Mouse (Mus musculus): ENCODE data around the gene Dazap2. TPM values are rescaled to one million over a fixed set of nuclear protein-coding genes. Genes with fewer than 3 reads are reported as not detected.
A peak's percentile ranks its signal among the peaks of the same experiment; 100 is the strongest.

The Dazap2 gene
- polyA plus RNA-seq, 1 experiment = 121 TPM

DNA sequence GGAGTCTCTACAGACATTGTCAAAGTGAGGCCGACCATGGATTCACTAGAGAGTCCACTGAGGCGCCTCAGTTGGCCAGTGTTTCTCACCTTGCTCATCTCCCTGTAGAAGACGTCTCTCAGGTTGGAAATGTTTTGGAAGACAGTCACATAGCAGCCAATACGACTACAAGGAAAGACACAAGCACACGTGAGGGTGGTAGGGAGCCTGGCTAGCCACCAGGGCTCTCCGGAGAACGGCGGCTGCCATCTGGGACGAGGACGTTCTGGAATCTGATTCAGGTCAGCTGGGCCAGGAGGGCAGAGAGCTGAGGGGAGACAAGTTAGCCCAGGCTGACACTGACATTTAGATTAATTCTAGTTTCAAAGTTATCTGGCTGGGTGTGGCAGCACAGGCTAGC, 35.0 kb downstream of the Dazap2 start:
- TF ChIP-seq POLR2A (IDR thresholded peaks at IDR 0.05; ENCODE audit: borderline replicate concordance, control insufficient read depth, low read depth, low read length) (no peak), CTCF (IDR thresholded peaks at IDR 0.05; ENCODE audit: control insufficient read depth, insufficient read depth, low read length) (no peak)
- H3K27ac ChIP-seq (ENCODE audit: control insufficient read depth, insufficient read depth, low read depth, low read length, poor library complexity) = no peak overlapping the region
- H3K4me1 ChIP-seq (ENCODE audit: control insufficient read depth, insufficient read depth, low read length) = no peaks in the 10 kb centered on the region
- H3K4me3 ChIP-seq (replicated peaks; ENCODE audit: control insufficient read depth, low read depth, low read length) = no peak overlapping the region
- 90% methylated on average over 10 of the region's 10 CpGs for WGBS

DNA sequence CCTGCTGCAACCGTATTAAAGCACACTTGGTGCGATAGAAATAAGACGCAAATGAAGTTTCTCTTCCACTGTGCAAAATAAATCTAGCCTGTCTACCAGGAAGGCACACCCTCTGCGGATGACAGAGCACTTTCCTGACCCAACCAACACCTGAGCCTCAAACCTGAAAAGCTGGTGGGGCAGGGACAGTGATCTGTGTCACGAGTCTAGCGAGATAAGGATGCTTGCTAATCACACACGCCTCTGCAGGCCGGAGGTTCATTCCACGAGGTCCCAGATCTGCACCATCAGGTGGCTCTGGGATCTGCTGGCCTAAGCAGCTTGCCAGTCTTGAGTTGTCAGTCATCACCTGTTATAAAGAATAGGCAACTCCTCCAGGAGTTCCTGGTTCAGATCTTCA, 36.5 kb downstream of the Dazap2 start:
- TF ChIP-seq CTCF (IDR thresholded peaks at IDR 0.05; ENCODE audit: control insufficient read depth, insufficient read depth, low read length) = no peak
- no peak for TF ChIP-seq POLR2A (IDR thresholded peaks at IDR 0.05; ENCODE audit: borderline replicate concordance, control insufficient read depth, low read depth, low read length)
- H3K4me3 ChIP-seq (replicated peaks; ENCODE audit: control insufficient read depth, low read depth, low read length) = no peak overlapping the region
- 68% methylated on average over 9 of the region's 9 CpGs for WGBS
- H3K4me1 ChIP-seq (ENCODE audit: control insufficient read depth, insufficient read depth, low read length) = no peaks in the 10 kb centered on the region
- no peak overlapping the region for H3K27ac ChIP-seq (ENCODE audit: control insufficient read depth, insufficient read depth, low read depth, low read length, poor library complexity)

DNA sequence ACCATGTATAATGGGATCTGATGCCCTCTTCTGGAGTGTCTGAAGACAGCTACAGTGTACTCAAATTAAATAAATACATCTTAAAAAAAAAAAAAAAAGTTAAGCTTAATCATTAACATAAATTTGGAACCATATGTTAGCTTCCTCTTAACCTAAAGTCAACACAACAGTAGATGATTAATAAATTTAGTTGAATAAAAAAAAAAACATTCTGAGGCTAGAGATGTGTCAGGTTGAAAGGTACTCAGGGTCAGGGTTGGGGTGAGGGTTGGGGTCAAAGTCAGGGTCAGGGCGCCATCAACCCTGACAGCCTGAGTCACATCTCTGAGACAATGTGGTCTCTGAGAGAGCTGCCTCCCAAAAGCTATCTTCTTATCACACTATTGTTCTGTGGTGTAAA, 39.1 kb downstream of the Dazap2 start:
- Histone ChIP-seq H3K27ac (ENCODE audit: control insufficient read depth, insufficient read depth, low read depth, low read length, poor library complexity) (no peak overlapping the region), H3K4me1 (ENCODE audit: control insufficient read depth, insufficient read depth, low read length) (no peaks in the 10 kb centered on the region), H3K4me3 (replicated peaks; ENCODE audit: control insufficient read depth, low read depth, low read length) (no peak overlapping the region)
- 86% methylated on average over 1 of the region's 1 CpGs for WGBS
- TF ChIP-seq POLR2A (IDR thresholded peaks at IDR 0.05; ENCODE audit: borderline replicate concordance, control insufficient read depth, low read depth, low read length) = no peak
- no peak for TF ChIP-seq CTCF (IDR thresholded peaks at IDR 0.05; ENCODE audit: control insufficient read depth, insufficient read depth, low read length)

DNA sequence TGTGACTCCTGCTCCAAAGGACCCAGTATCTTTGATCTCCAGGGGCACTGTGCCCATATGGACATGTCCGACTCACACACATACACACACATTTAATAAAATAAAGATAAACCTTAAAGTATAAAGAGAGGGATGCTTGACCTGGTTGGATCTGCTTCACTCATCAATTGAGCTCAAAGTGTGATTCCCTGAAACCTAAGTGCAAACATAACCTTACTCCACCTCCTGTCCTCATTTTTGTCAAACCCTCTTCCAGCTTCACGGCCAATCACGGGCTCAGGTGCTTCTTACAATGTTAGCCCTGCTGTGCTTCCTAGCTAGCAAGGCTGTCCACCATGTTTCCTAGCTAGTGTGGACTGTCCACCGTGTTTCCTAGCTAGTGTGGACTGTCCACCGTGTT, 40.1 kb downstream of the Dazap2 start:
- 83% methylated on average over 5 of the region's 5 CpGs for WGBS
- Histone ChIP-seq H3K4me3 (replicated peaks; ENCODE audit: control insufficient read depth, low read depth, low read length) (no peak overlapping the region), H3K4me1 (ENCODE audit: control insufficient read depth, insufficient read depth, low read length) (no peaks in the 10 kb centered on the region), H3K27ac (ENCODE audit: control insufficient read depth, insufficient read depth, low read depth, low read length, poor library complexity) (no peak overlapping the region)
- TF ChIP-seq POLR2A (IDR thresholded peaks at IDR 0.05; ENCODE audit: borderline replicate concordance, control insufficient read depth, low read depth, low read length) (no peak), CTCF (IDR thresholded peaks at IDR 0.05; ENCODE audit: control insufficient read depth, insufficient read depth, low read length) (no peak)

DNA sequence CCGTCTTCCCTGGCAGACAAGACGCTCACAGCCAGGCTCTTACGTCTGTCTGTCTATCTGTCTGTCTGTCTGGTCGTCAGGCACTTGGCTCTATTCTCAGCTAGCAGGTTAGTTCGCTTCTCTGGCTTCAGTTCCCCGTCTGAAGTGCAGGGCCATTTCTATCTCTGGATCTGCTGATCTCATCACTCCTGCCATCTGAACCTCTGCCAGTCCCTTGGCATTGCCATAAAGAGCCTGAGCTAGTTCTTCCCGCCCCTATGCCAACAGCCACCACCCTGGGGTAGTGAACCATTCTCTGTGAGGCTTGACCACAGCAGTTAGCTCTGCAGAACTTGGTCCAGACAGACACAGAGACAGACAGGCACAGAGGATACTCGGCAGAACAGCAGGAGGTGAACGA, 45.2 kb downstream of the Dazap2 start:
- Histone ChIP-seq H3K4me1 (ENCODE audit: control insufficient read depth, insufficient read depth, low read length) (peaks cover 5% of the 10 kb centered on the region; the same call in 1 of the 2 replicates), H3K4me3 (replicated peaks; ENCODE audit: control insufficient read depth, low read depth, low read length) (no peak overlapping the region), H3K27ac (ENCODE audit: control insufficient read depth, insufficient read depth, low read depth, low read length, poor library complexity) (no peak overlapping the region)
- WGBS = 66% methylated on average over 9 of the region's 9 CpGs
- TF ChIP-seq CTCF (IDR thresholded peaks at IDR 0.05; ENCODE audit: control insufficient read depth, insufficient read depth, low read length) (no peak), POLR2A (IDR thresholded peaks at IDR 0.05; ENCODE audit: borderline replicate concordance, control insufficient read depth, low read depth, low read length) (no peak)

DNA sequence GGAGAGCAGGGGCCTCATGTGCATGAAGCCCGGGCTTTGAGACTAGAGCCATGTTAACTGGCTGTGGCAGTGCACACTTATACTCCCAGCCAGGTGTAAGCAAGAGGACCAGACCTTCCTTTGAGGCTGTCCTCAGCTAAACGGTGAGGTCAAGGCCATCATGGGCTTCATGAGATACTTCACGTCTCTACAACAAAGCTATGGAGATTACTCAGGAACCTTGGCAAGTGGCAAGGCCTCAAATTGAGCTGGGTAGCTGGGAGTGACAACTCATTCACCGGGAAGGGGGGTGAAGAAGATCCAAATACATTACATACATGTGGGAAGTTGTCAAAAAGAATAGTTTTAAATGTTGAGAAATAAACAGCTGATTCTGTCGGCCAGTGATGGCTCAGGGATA, 45.7 kb downstream of the Dazap2 start:
- H3K27ac ChIP-seq (ENCODE audit: control insufficient read depth, insufficient read depth, low read depth, low read length, poor library complexity) = no peak overlapping the region
- TF ChIP-seq POLR2A (IDR thresholded peaks at IDR 0.05; ENCODE audit: borderline replicate concordance, control insufficient read depth, low read depth, low read length) (no peak), CTCF (IDR thresholded peaks at IDR 0.05; ENCODE audit: control insufficient read depth, insufficient read depth, low read length) (no peak)
- WGBS = 80% methylated on average over 5 of the region's 5 CpGs
- H3K4me3 ChIP-seq (replicated peaks; ENCODE audit: control insufficient read depth, low read depth, low read length) = no peak overlapping the region
- H3K4me1 ChIP-seq (ENCODE audit: control insufficient read depth, insufficient read depth, low read length) = peaks cover 5% of the 10 kb centered on the region; the same call in 1 of the 2 replicates

DNA sequence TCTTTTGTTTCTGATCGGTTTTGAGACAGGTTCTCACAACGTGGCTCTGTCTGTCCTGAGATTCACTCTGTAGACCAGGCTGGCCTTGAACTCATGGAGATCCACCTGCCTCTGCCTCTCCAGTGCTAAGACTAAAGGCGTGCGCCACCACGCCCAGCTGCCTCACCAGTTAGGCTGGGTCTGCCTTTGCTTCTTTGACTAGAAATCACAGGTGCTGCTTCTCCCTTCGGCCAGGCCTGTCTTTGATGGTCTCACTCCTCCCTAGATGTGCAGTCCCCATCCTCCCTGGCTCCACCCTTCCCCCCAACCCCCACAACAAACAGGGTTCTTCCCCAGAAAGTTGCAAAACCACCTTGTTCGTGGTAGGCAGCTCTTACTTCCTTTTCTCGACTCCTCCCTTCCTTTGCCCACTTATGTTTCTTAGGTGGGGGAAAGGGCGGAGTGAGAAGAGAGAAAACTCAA, 49.7 kb downstream of the Dazap2 start:
- H3K4me1 ChIP-seq (ENCODE audit: control insufficient read depth, insufficient read depth, low read length) = peaks cover 8% of the 10 kb centered on the region; the same call in 1 of the 2 replicates
- H3K27ac ChIP-seq (ENCODE audit: control insufficient read depth, insufficient read depth, low read depth, low read length, poor library complexity) = peak overlapping the region; percentile 85
- TF ChIP-seq CTCF (IDR thresholded peaks at IDR 0.05; ENCODE audit: control insufficient read depth, insufficient read depth, low read length) (no peak), POLR2A (IDR thresholded peaks at IDR 0.05; ENCODE audit: borderline replicate concordance, control insufficient read depth, low read depth, low read length) (no peak)

DNA sequence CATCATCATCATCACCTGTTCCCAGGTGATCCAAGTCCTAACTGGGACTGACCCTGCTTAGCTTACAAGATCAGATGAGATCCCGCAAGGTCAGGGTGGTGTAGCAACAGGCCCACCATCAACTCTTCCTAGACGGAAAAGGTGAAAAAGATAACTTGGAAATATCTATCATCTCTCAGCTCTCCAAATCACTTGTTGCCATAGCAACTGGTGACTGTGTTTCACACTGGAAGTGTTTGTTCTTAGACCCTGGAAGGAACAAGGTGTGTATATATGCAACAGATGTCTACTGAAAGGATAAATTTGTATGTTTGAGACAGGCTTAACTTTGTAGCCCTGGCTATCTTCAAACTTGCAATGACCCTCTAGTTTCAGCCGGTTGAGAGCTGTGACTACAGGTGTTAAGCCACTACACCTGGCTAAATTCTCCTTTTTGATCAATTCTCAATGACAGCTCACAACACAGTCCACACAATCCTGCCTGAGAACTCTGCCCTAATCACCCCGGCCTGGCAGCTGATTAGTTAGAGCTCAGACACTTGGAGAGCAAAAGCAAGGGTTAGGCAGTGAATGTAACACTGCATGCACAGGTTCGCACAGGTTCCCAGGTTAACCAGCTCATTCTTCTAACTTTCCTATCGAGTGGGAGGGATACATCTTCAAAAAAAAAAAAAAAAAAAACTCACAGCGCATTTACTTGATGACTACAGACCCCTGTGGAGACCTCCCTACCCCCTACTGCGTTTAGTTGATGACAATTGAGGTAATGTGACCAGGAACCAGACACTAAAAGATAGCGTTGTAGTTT, 50.5 kb downstream of the Dazap2 start:
- Histone ChIP-seq H3K27ac (ENCODE audit: control insufficient read depth, insufficient read depth, low read depth, low read length, poor library complexity) (peak overlapping the region; percentile 85), H3K4me3 (replicated peaks; ENCODE audit: control insufficient read depth, low read depth, low read length) (peak overlapping the region; percentile 48), H3K4me1 (ENCODE audit: control insufficient read depth, insufficient read depth, low read length) (peaks cover 8% of the 10 kb centered on the region; the same call in 1 of the 2 replicates)
- no peak for TF ChIP-seq POLR2A (IDR thresholded peaks at IDR 0.05; ENCODE audit: borderline replicate concordance, control insufficient read depth, low read depth, low read length)
- no peak for TF ChIP-seq CTCF (IDR thresholded peaks at IDR 0.05; ENCODE audit: control insufficient read depth, insufficient read depth, low read length)
- 19% methylated on average over 9 of the region's 9 CpGs for WGBS

More for the DNA sequence above, 49.7 kb downstream of the Dazap2 start:
- WGBS = 21% methylated on average over 9 of the region's 9 CpGs
- H3K4me3 ChIP-seq (replicated peaks; ENCODE audit: control insufficient read depth, low read depth, low read length) = peak overlapping the region; percentile 11
